ENCODE assay signal across 26 mouse cellular contexts in the genomic region with DNA sequence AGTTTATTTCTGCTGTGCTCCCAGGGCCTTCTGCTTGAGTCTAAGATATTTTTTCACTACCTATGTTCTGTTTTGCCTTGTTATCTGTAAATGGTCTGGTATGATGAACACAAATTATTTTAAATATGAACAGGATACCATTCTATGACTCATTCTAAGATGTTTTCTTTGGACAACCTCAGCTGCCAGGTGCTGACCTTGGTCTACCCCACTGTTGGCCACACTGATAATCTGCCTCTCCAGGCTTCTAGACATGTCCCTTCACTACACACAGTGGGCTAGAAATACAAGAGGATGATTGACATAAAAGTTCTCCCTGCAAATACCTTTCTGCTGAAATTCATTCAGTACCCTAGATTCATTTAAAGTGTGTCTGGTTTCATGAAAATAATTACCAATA. TPM values are rescaled to one million over a fixed set of nuclear protein-coding genes. Genes with fewer than 3 reads are reported as not detected.
"Had no signal": no experiment of that assay in that cellular context is flagged by ENCODE, and none has a peak within 500 bp of the region (broad histone marks: within the 10 kb centered on the region; RNA-seq: fewer than 3 reads in every experiment).

No protein-coding gene starts in this region.

- H3K36me3 ChIP-seq: heart, embryonic 10.5 days; heart, embryonic 12.5 days; hindbrain, embryonic 10.5 days; hindbrain, embryonic 12.5 days; intestine, embryonic 15.5 days; kidney, embryonic 15.5 days; limb, embryonic 10.5 days; limb, embryonic 12.5 days; liver, embryonic 13.5 days; liver, embryonic 15.5 days had no signal

- DNase-seq: gastrocnemius, adult 2 months; gastrocnemius, postnatal 10 days; gastrocnemius, postnatal 25 days; heart, adult 18-20 months; heart, postnatal 10 days; heart, postnatal 4 days; kidney, adult 2 months; kidney, adult 9 months; kidney, postnatal 14 days; kidney, postnatal 36 days; layer of hippocampus, adult 9-11 months; layer of hippocampus, postnatal 36 days; liver; liver, embryonic 13.5 days had no signal

- H3K27me3 ChIP-seq: heart, embryonic 12.5 days; hindbrain, embryonic 12.5 days; intestine, embryonic 15.5 days; kidney, embryonic 15.5 days; limb, embryonic 12.5 days; liver, embryonic 13.5 days; liver, embryonic 15.5 days had no signal

- H3K4me3 ChIP-seq: gastrocnemius, adult 2 months; heart, embryonic 10.5 days; heart, embryonic 12.5 days; hindbrain, embryonic 10.5 days; hindbrain, embryonic 12.5 days; intestine, embryonic 15.5 days; kidney, embryonic 15.5 days; limb, embryonic 10.5 days; limb, embryonic 12.5 days; liver, embryonic 13.5 days; liver, embryonic 15.5 days had no signal

- H3K4me2 ChIP-seq: heart, embryonic 12.5 days; hindbrain, embryonic 12.5 days; hindbrain, embryonic 14.5 days; intestine, embryonic 15.5 days; kidney, embryonic 15.5 days; limb, embryonic 12.5 days; liver, embryonic 11.5 days; liver, embryonic 13.5 days; liver, embryonic 15.5 days had no signal

RNA-seq across cellular contexts. Expression of a gene that starts 54.5 kb away (rescaled TPM):
- total RNA-seq: granulocyte monocyte progenitor cell, adult 5-6 weeks had no signal
